Mouse (Mus musculus): Measurements from ENCODE around the gene Acaa1b. TPM values are rescaled to one million over a fixed set of nuclear protein-coding genes. Genes with fewer than 3 reads are reported as not detected.

Gene Acaa1b
- 0.80 and 1.7 TPM in 2 replicates for polyA plus RNA-seq (2012; rRNA removed)

DNA sequence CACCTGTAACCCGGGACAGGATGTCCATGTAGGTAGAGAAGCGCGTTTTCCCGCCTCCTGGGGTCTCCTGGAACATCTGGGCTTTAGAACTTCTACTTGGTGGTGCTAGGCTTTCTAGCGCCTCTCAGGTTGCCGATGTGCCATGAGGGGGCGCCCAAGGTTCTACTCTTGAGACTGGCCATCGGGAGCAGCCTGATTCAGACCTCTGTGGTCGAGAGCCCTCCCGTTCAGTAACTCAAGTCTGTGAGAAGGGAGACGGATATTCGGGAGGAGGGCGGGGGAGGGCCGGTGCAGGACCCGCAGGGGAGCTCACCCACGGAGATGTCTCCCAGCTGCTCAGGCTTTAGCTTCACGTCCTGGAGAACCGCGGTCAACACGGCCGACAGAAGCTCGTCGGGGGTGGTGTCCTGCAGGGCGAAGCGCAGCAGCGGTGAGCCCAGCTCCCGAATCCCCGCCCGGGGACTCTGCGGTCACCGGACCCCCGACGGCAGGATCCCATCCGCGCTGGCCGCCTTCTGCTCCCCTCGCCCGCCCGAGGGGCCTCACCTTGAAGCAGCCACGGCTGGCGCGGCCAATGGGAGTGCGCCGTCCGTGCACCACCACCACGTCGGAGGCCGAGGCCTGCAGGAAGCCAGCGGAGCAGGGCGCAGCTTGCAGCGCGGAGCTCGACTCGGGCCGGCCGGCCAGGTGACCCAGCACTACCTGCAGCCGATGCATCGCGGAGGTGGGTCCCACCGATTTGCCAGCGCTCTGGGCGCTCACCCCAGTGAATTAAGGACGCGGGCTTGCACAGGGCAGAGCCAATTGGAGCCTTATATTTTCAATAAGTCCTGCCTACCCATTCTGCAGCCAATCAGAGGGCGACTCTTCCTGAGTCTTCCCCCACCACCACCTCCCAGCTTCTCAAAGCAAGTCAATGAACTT, at the start of gene Acaa1b:
Gene Acaa1b (minus strand): TSS at position 816 of the 924 bp plus-strand sequence.
- DNase-seq (ENCODE audit: extremely low spot score in 1 of 2, low spot score in 1 of 2) = peak; percentile 23 to 80

DNA sequence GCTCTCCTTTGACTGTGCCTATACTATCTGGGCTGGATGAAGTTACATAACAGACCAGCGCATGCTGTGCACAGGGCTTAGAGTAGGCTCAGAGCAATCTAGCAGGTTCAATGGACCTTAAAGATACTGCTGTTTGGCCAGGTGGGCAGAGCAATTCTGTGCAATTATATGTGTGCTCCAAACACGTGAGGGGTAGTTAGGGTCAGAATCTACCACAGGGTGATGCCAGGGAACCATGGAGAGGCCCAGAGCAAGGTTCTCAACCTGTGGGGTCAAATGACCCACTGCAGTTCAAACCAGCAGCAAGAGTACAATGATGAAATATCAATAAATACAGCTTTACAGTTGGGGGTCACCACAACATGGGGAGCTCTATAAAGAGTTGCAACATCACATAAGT, 49.8 kb upstream of the Acaa1b start:
- no peak for DNase-seq (ENCODE audit: extremely low spot score in 1 of 2, low spot score in 1 of 2)

DNA sequence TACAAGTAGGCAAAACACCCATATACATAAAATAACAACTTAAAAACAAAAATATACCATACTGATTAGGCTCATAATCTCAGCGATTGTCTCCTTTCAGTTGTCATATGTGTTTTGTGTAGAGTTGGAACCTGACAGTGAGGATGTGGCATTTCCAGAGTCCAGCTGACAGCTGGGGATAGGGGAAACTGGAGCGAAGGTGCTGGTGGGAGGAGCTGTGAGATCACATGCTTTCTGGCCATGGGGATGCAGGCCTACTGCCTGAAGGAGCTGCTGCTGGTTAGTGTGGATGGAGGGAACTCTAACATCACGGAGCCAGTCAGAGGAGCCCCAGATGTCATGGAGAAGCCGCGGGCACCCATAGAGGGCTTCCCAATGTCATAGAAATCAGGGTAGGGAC, 48.9 kb upstream of the Acaa1b start:
- no peak for DNase-seq (ENCODE audit: extremely low spot score in 1 of 2, low spot score in 1 of 2)

DNA sequence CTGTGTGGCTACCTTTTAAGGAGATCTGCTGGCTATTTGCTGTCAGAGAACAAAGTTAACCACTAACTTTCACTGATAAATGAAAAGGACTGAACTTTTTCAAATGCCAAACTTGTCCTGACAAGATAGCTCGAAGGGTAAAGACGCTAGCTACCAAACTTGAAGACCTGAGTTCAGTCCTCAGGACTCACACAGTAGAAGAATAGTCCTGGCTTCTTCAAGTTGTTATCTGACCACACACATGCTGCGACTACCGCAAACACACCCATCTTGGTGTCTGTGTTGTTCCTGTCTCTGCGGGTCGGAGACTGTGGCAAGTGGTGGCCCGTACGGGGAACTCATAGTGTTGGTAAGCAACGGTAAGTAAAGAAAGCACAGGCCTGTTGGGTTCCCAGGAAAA, 46.7 kb upstream of the Acaa1b start:
- DNase-seq (ENCODE audit: extremely low spot score in 1 of 2, low spot score in 1 of 2) = no peak

DNA sequence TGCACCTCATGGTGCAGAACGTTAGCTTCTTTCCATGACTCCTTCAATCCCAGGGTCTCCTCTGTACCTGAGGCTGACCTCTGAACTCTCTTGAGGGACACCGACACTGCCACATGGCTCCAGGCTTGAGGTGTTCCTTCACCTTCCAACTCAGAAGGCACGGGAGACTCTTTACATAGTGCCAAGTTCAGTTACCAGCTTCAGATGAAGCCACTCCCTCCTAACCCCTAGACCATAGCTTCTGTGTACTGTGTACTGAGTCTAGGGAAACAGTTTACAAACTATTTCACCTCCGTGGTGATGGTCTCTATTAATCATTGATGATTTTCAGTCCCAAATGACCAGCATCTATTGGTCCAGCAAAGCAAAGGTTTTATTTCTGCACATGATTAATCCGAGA, 44.8 kb upstream of the Acaa1b start:
- DNase-seq (ENCODE audit: extremely low spot score in 1 of 2, low spot score in 1 of 2) = no peak

DNA sequence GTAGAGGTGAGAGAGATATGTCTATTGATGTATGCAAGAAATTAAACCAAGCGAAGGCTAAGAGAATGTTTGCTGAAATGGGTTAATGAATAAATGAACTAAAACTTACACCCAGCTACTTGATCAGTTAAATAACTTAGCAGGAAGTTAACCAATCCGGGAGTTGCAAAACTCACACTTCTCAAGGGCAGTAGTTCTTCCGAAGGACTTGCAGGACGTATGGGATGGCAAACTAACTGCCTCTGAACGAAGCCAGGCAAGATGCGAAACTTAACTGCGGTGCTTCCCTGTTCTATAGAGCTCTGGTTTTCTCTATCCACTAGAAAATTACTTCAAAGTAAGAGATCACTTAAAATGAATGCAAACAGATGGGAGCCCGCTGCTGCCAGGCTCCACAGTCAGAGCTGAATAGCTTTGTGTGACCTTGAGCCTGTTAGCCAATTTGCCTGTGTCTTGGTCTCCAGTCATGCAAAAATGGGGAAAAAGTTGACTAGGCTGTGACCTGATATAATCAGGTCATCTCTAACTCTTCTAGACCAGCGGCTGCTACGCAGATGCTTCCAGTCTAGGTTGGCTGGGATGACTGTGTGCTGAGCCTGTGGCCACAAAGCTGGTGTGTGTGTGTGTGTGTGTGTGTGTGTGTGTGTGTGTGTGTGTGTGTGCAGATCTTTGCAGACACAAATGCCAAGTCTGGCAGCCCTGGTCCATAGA, 42.4 kb upstream of the Acaa1b start:
- DNase-seq (ENCODE audit: extremely low spot score in 1 of 2, low spot score in 1 of 2) = no peak

DNA sequence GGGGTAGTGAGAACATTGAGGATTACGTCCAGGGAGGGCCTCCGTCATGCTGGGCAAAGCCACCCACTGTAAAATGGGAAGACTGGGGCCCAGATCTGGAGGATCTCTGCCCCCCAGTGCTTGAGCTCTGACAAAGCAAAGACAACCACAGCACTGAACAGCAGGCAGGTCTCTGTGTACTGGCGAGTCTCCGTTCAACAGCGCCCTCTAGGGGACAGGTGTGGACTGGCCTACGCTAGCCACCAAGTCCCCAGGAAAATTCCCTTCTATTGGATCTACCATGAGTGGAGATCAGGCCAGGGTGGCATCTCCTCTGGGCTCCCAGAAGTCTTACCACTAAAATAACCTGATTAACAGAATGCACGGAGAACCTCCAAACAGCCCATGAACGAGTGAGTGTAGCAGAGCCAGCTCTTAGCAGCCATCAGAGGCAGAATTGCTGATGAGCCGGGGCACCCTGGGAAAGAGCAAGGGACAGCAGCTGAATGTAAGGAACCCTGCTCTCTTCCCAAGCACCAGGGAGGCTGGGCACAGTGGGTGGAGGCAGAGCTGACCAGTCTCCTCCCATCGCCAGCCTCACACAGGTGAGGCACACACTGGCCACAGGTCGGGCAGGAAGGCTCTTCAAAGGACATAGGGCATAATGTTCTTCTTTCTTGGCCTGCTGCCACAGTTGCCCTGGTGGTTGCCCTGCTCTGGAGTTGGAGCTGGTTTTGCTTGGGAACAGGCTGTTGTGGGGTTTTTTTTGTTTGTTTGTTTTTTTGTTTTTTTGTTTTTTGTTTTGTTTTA, 35.5 kb upstream of the Acaa1b start:
- DNase-seq (ENCODE audit: extremely low spot score in 1 of 2, low spot score in 1 of 2) = peak in 1 of 2 experiments; percentile 44

DNA sequence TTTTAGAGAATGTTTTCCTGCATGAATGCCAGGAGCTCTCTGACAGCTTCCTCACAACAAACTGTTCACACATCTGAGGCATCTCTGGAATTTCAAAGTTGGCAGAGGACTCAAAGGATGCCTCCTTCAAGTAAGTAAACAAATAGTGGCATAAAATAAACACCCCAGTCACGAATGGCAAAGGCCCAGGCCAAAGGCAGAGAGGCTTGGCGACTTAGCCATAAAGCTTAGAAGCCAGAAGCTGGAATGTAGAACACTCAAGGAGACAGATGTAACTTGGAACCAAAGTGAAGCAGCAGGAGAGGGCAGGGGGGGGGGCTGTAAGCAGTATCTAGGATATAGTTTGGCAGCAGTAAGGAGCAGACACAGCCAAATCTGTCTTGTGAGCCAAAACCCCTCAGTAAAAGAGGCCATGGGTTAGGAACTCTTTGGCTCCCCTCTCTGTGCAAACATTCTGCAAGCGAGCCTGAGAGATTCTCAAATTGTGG, 24.4 kb upstream of the Acaa1b start:
- DNase-seq (ENCODE audit: extremely low spot score in 1 of 2, low spot score in 1 of 2) = peak in 1 of 2 experiments; percentile 7

DNA sequence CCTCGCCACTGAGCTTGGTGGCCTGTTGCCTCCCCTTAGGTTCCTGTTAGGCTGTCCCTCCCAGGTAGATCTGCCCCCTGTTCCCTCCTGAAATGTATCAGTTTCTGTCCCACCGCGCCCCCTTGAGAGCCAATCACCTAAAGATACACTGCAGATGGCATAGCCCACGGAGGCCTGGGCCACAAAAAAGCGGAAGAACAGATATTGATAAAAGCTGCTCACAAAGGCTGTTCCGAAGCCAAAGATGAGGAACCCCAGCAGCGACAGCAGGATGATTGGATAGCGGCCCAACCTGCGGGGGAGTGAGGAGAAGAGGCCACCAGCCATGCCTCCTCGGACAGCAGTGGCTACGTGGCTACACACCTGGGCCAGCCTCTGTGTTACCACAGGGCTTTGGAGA, 22.4 kb upstream of the Acaa1b start:
- no peak for DNase-seq (ENCODE audit: extremely low spot score in 1 of 2, low spot score in 1 of 2)

DNA sequence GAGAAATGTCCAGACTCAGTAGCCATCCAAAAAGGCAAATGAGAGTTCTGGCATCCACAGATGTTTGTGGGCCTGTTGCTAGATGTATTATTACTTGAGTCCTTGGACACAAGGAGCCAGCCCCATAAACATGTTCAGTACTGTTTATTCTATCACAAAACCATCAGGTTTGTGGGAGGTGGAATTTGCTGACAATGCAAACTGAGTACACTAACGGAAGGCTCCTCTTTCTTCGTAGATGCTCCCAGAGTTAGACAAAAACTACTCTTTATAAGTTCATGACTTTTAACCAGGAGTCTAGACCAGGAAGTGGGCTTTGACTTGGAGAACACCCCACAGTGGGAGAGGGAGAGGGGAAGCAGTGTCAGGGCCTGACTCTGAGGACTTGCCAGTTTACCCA, 10.7 kb upstream of the Acaa1b start:
- no peak for DNase-seq (ENCODE audit: extremely low spot score in 1 of 2, low spot score in 1 of 2)

DNA sequence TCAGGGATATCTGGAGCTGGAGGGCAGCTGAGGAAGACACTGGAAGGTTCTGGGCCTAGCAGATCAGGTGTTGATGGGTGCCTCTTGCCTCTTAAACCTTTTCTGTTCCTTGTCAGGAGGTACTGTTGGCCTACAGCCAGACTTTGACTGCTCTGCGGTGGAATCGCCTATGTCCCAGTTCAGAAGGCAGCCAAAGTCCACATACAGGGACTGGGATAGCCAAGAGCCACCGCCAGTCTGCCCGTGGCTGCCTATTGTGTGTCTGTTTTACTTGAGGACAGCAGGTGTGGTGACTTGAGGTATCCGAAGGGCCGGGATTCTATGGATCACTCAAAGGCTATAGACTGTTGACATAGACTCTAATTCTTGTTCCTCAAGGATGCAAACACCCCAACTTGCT, 8.7 kb upstream of the Acaa1b start:
- DNase-seq (ENCODE audit: extremely low spot score in 1 of 2, low spot score in 1 of 2) = no peak

DNA sequence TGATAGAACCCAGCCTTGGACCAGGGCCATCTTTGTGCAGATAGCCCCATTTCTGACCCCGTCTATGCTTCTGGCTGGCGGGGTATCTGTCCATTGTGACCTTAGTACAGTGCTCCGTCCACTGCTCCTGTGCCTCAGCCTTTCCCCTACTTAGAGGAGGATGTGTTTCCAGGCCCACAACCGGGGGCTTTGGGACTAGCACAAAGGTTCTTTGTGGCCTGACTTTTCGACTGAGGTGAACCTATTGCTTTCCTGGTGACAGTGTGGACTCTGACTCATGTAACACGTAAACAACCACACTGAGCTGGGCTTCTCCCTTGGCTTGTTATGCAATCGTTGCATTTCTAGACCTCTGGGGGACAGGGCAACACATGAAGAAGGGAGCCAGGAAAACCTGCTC, 7.8 kb upstream of the Acaa1b start:
- DNase-seq (ENCODE audit: extremely low spot score in 1 of 2, low spot score in 1 of 2) = no peak

DNA sequence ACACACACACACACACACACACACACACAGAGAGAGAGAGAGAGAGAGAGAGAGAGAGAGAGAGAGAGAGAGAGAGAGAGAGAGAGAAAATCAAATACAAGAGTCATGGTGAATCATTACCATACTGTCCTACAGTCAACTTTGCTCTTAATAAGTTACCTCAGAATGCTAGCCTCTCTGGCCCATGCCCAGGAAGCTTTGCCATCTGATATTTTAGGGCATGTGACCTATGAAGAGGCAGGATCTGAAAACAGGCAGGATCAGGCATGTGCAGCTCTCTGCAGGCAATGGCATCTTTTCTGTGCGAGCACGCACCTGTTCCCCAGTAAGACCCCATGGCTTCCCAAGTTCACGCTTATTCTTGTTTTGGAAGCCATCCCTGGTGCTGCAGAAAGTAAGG, 3.8 kb upstream of the Acaa1b start:
- DNase-seq (ENCODE audit: extremely low spot score in 1 of 2, low spot score in 1 of 2) = no peak

DNA sequence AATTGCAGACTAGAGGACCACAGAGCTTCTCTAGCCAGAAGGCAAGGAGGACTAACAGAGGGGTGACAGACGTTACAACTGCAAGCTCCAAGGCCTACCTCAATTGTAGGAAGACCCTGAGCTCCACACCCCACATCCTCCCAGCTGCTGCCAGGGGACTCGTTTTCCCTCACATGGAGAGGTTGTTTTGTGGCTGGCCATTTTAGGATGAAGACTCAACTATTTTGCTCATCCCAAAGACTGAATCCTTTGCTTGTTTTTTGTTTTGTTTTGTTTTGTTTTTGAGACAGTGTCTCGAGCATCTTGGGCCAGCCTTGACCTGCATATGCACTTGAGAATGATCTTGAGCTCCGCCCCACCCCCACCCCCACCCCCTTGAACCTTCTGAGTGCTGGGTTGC, 2.0 kb upstream of the Acaa1b start, which contains the start of gene Gm47289:
Gene Gm47289 (plus strand): TSS at position 301 of the 400 bp plus-strand sequence.
- no peak for DNase-seq (ENCODE audit: extremely low spot score in 1 of 2, low spot score in 1 of 2)

DNA sequence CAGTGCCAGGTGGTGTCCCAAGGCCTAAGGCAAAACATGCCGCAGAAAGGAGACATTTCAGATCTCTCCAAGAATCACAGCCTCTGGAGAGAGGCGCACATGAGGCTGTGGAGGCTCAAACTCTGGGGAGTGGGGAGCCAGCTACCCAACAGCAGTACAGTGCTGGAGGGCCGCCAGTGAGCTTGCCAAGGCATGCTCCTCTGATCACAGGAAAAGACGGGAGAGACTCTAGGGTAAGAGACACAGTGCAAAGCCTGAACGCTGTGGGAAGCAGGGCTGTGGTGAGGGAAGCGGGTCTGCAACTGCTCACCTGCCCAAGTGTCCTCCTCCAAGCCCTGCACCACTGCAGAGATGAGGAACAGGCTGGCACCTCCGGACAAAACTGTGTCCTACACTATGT, 1.1 kb downstream of the Acaa1b start:
- DNase-seq (ENCODE audit: extremely low spot score in 1 of 2, low spot score in 1 of 2) = no peak

DNA sequence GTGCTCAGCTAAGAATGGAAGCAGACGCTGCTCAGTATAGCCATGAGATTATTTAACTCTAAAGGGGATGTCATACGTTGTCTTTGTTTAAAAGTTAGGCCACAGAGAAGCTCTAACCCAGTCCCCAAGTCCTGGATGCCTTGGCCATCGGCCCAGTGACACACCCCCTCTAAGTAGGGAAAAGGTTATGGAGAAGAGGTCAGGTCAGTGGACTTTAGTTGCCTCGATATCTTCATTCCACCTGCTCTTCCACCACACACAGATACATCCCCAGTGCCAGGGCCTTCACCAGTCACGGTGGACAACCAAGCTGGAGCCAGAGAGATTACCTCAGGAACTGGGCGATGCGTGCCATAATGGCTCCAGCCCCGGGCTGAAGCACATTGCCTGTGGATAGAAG, 1.5 kb downstream of the Acaa1b start:
- DNase-seq (ENCODE audit: extremely low spot score in 1 of 2, low spot score in 1 of 2) = no peak

DNA sequence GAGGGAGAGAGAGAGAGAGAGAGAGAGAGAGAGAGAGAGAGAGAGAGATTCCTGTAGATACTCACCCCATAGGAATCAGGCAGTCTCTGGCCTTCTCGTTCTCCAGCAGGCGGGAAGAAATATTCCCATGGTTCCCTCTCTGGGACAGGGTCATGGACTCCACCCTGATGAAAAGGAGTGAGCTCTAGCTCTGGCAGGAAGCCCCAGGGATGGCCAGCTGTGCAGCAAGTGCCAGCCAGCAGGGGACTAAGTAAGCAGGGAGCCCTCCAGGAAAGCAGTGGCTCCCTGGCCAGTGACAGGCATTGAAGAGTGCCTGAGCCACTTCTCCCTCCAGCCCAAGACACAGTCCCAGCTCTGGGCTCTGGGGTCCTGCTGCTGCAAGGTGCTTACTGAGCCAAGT, 5.1 kb downstream of the Acaa1b start:
- DNase-seq (ENCODE audit: extremely low spot score in 1 of 2, low spot score in 1 of 2) = no peak

DNA sequence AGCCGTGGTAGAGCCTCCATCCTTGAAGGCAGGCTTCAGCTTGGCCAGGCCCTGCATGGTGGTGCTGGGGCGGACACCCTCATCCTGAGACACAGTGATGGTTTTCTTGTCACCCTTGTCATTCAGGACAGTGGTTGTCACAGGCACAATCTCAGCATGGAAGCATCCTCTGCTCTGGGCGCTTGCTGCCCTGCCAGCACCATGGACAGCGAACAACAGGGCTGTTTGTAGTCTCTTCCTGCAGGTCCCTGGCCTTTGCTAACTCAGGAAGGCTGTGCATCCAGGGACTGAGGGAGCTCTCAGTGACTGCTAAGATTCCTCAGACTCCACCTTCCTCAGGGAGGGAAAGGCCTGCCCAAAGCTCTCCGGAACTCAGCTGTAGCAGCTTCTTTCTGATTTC, 7.3 kb downstream of the Acaa1b start:
- no peak for DNase-seq (ENCODE audit: extremely low spot score in 1 of 2, low spot score in 1 of 2)

DNA sequence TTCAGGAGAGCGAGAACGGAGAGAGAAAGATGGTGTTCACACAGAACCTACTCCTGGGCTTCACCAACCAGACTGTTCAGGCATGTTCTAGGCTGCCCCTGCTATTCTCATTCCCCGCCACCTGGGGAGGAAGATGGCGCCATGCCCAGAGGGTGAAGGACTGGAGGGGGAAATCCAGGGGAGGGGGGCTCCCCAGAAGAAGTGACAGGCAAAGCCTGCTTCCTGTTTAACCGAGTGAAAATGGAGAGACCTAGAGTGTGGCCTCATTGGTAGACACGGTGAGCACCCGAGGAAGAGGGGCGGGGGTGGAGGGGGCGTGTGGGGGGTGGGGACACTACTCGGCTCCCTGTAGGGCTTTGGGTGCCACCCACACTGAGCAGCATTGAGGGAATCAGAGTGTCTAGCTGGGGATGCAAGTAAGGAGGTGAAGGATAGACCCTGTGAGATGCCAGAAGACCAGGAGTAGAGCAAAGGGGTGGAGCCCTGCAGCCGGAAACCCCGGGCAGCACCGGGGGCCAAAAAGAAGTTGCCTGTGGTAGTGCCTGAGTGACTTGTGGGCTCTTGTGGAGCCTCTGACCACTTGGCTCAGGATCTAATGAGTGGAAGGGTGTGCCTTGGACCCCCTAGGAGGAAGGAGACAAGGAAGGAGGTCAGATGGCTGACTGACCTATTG, 10.7 kb downstream of the Acaa1b start:
- no peak for DNase-seq (ENCODE audit: extremely low spot score in 1 of 2, low spot score in 1 of 2)

DNA sequence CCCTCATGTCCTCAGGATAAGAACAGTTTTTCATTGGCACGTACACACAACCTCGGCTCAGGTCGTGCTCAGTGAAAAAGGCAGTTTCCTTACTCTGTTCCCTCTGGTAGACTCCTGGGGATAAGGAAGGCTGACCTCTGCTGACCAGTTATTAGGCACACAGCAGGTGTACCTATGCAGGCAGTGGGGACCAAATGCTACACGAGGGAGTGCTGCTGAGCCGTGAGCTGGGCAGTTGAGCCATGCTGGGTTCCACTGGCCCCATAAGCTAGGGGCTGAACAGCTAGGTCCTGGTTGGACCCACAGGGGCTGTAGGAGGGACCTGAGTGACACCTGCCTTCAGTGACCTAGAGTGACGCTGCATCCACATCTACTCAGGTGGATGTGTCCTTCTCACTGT, 11.3 kb downstream of the Acaa1b start:
- no peak for DNase-seq (ENCODE audit: extremely low spot score in 1 of 2, low spot score in 1 of 2)
